Mouse (Mus musculus): ENCODE measurements around the gene Rictor. TPM values are rescaled to one million over a fixed set of nuclear protein-coding genes. Genes with fewer than 3 reads are reported as not detected.

The Rictor gene
- polyA plus RNA-seq, 1 experiment from 2014 or later: 50.5 TPM

DNA sequence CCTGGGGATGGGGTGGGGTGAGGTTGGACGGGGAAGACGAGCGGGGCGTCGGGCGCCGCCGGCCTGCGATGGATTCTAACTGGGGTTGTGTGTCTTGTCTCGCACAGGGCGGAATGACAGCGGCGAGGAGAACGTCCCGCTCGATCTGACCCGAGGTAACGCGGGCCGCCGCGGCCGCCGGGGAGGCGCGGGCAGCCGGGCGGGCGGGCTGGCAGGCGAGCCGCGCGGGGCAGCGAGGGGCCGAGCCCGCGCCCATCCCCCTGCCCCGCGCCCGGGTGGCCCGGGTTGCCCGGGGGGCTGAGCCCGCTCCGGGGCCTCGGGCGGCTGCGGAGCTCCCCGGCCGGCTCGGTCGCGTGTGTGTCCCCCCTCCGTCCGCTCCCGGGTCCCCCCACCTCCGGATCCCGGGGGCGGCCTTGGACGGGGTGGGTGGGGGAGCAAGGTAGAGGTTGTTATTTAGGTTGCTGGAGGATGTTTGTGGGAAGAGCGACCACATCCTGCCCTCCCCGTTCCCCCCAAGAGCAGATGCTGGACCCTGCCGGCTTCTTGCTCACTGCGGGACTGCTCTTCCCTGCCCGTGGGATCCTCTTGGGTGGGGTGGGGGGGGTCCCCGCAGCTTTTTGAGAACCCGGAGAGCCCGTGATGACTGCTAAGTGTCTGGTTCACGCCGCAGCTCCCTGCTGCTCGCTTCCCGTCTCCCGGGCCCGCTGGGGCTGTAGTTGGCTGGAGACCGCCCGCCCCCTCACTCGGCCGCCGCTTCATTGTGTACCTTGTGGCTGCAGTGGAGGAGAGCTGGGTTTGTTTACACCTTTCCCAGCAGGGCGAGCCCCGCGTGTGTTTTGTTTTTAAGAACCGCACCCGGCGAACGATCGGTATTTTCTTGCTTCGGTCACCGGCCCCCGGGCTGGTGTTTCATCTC is 605 bp downstream of the Rictor start:
- peak; percentile 85 for ATAC-seq
- H3K9me3 ChIP-seq (ENCODE audit: control insufficient read depth, low read length): no peaks in the 10 kb centered on the region
- WGBS: under 1% methylated on average over 50 of the region's 89 CpGs
- H3K9ac ChIP-seq (ENCODE audit: low read depth, low read length): peak overlapping the region; percentile 94
- no peaks in the 10 kb centered on the region for H3K36me3 ChIP-seq (ENCODE audit: control insufficient read depth, insufficient read depth, low read length)
- H3K4me1 ChIP-seq (ENCODE audit: control insufficient read depth, insufficient read depth, low read depth, low read length): peaks cover 14% of the 10 kb centered on the region
- H3K4me3 ChIP-seq (ENCODE audit: low read length): peak overlapping the region; percentile 61
- peak overlapping the region; percentile 92 for H3K4me2 ChIP-seq (ENCODE audit: low read length)
- no peaks in the 10 kb centered on the region for H3K27me3 ChIP-seq (replicated peaks; ENCODE audit: control insufficient read depth, insufficient read depth, low read length)
- peak overlapping the region; percentile 95 for H3K27ac ChIP-seq (ENCODE audit: low read depth, low read length)

DNA sequence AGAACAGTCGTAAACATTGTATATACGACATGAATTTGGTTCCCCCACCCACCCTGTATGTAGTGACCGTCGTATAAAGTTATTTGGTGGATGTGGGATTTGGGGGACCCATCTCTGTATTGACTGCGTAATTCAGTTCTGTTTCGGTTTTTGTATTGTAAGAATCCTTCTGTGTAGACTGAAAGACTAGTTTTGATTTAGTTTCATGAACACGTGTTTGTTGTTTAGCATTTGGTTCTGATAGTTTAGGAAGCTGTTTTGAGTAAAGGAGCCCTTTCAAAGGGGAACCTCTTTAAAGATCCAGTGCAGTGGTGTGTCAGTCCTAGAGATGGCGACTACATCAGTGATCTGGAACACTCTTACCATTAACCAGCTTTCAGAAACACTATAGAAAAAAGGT is 1.4 kb downstream of the Rictor start:
- Histone ChIP-seq H3K4me1 (ENCODE audit: control insufficient read depth, insufficient read depth, low read depth, low read length) (peaks cover 14% of the 10 kb centered on the region), H3K27me3 (replicated peaks; ENCODE audit: control insufficient read depth, insufficient read depth, low read length) (no peaks in the 10 kb centered on the region), H3K36me3 (ENCODE audit: control insufficient read depth, insufficient read depth, low read length) (no peaks in the 10 kb centered on the region), H3K4me2 (ENCODE audit: low read length) (peak overlapping the region; percentile 92), H3K9me3 (ENCODE audit: control insufficient read depth, low read length) (no peaks in the 10 kb centered on the region), H3K9ac (ENCODE audit: low read depth, low read length) (peak overlapping the region; percentile 94), H3K4me3 (ENCODE audit: low read length) (peak overlapping the region; percentile 61), H3K27ac (ENCODE audit: low read depth, low read length) (no peak overlapping the region; the same call in 1 of the 2 replicates)
- WGBS: 19% methylated on average over 8 of the region's 8 CpGs
- no peak for ATAC-seq

DNA sequence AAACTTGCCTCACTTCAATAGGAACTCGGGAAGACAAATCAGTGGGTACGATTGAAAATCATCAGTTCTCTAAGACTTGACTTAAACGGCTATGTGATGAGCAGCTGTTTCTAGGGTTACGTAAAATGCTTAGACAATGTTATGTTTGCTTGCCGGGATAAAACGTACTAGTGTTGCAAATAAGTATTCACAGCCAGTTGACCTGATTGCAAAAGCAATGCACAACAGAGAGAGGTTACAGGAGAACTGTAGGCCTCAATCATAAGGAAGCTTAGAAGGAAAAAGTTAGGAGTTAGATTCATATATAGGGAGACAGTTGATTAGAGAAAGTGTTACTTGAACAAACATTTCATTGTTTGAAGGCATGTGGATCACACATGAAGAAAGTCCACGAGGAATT is 2.2 kb downstream of the Rictor start:
- H3K27me3 ChIP-seq (replicated peaks; ENCODE audit: control insufficient read depth, insufficient read depth, low read length): no peaks in the 10 kb centered on the region
- H3K4me3 ChIP-seq (ENCODE audit: low read length): no peak overlapping the region
- no peak overlapping the region for H3K27ac ChIP-seq (ENCODE audit: low read depth, low read length)
- H3K36me3 ChIP-seq (ENCODE audit: control insufficient read depth, insufficient read depth, low read length): no peaks in the 10 kb centered on the region
- no peak overlapping the region for H3K9ac ChIP-seq (ENCODE audit: low read depth, low read length)
- 69% methylated on average over 7 of the region's 7 CpGs for WGBS
- no peaks in the 10 kb centered on the region for H3K9me3 ChIP-seq (ENCODE audit: control insufficient read depth, low read length)
- peaks cover 16% of the 10 kb centered on the region for H3K4me1 ChIP-seq (ENCODE audit: control insufficient read depth, insufficient read depth, low read depth, low read length)
- no peak for ATAC-seq
- H3K4me2 ChIP-seq (ENCODE audit: low read length): peak overlapping the region; percentile 92

DNA sequence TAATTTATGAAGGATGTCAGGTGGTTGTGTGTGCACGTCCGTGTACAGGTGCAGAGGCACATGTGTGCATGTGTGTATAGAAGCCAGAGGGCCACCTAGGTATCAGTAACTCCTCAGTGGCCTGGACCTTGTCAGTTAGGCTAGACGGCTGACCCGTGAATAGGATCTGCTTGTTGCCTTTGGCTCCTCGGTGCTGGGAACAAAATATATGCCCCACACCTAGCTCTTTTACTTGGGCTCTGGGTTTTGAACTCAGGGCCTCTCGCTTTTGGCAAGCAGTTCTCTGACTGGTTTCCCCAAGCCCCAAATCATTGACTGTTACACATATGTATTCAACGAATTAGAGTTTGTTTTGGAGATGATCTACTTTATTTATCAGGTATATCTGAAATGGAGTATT is 3.0 kb downstream of the Rictor start:
- Histone ChIP-seq H3K4me1 (ENCODE audit: control insufficient read depth, insufficient read depth, low read depth, low read length) (peaks cover 16% of the 10 kb centered on the region), H3K36me3 (ENCODE audit: control insufficient read depth, insufficient read depth, low read length) (no peaks in the 10 kb centered on the region), H3K4me3 (ENCODE audit: low read length) (no peak overlapping the region), H3K9me3 (ENCODE audit: control insufficient read depth, low read length) (no peaks in the 10 kb centered on the region), H3K4me2 (ENCODE audit: low read length) (no peak overlapping the region), H3K27ac (ENCODE audit: low read depth, low read length) (no peak overlapping the region), H3K27me3 (replicated peaks; ENCODE audit: control insufficient read depth, insufficient read depth, low read length) (no peaks in the 10 kb centered on the region), H3K9ac (ENCODE audit: low read depth, low read length) (no peak overlapping the region)
- ATAC-seq: no peak
- WGBS: 88% methylated on average over 7 of the region's 7 CpGs

DNA sequence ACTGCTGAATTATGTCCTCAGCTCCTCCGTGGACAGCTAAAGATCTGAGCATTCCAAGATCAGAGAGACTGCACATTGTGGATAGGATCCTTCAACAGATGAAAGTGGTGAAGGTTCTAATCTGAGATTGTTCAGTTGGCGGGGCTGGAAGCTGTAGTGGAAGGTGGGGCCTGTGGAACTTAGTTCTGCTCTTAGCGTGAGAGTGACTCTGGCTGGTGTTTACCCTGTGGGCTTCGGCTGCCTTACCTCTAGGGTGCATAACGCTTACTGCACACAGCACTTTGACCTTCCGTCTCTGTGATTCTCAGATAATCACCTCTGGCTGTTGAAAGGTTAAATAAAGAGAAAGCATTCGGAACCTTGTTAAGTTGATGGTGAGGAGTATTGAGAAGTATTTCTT is 6.6 kb downstream of the Rictor start:
- Histone ChIP-seq H3K36me3 (ENCODE audit: control insufficient read depth, insufficient read depth, low read length) (no peaks in the 10 kb centered on the region), H3K9ac (ENCODE audit: low read depth, low read length) (no peak overlapping the region), H3K4me3 (ENCODE audit: low read length) (no peak overlapping the region), H3K27me3 (replicated peaks; ENCODE audit: control insufficient read depth, insufficient read depth, low read length) (no peaks in the 10 kb centered on the region), H3K9me3 (ENCODE audit: control insufficient read depth, low read length) (no peaks in the 10 kb centered on the region), H3K27ac (ENCODE audit: low read depth, low read length) (no peak overlapping the region), H3K4me1 (ENCODE audit: control insufficient read depth, insufficient read depth, low read depth, low read length) (peaks cover 11% of the 10 kb centered on the region), H3K4me2 (ENCODE audit: low read length) (no peak overlapping the region)
- 74% methylated on average over 7 of the region's 7 CpGs for WGBS
- no peak for ATAC-seq

DNA sequence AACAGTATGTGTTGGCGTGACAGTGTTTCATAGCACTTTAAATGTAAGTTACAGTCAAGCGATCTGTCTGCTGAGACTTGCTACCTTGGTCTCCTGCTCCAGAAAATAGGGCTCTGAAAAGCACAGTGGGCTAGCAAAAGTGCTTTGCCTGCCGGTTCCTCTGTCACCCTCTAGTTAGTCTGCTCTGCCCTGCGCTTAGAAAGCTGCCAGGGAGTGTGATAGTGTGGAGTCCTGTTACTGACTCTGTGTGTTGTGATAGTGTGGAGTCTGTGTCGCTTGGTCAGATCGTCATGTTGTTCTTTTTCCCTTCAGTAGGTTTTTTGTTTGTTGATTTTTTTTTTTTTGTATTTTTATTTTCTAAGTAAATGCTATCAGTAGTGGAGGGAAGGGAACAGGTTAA is 7.1 kb downstream of the Rictor start:
- Histone ChIP-seq H3K4me1 (ENCODE audit: control insufficient read depth, insufficient read depth, low read depth, low read length) (peaks cover 7% of the 10 kb centered on the region), H3K27me3 (replicated peaks; ENCODE audit: control insufficient read depth, insufficient read depth, low read length) (no peaks in the 10 kb centered on the region), H3K36me3 (ENCODE audit: control insufficient read depth, insufficient read depth, low read length) (no peaks in the 10 kb centered on the region), H3K9ac (ENCODE audit: low read depth, low read length) (no peak overlapping the region), H3K9me3 (ENCODE audit: control insufficient read depth, low read length) (no peaks in the 10 kb centered on the region), H3K27ac (ENCODE audit: low read depth, low read length) (no peak overlapping the region), H3K4me3 (ENCODE audit: low read length) (no peak overlapping the region), H3K4me2 (ENCODE audit: low read length) (no peak overlapping the region)
- no peak for ATAC-seq
- WGBS: 77% methylated on average over 6 of the region's 6 CpGs

DNA sequence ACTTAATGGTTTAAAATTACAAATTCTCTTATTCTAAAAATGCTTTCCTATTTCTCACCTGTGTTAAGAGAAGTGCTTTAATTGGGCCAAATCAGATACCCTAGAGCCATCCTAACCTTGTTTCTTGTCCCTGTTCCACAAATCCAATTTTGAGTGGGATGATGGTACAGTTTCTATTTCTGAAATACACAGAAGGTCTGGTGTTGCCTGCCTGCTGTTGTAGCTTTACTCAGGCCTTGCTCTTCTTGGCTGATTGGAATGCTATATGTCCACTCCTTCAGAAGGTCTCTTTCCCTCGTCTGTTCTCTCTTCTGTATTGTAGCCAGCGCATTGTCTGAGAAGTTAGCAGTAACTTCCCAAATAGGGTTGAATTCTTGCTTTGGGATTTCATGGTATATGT is 13.2 kb downstream of the Rictor start:
- H3K36me3 ChIP-seq (ENCODE audit: control insufficient read depth, insufficient read depth, low read length): no peaks in the 10 kb centered on the region
- no peaks in the 10 kb centered on the region for H3K27me3 ChIP-seq (replicated peaks; ENCODE audit: control insufficient read depth, insufficient read depth, low read length)
- no peak overlapping the region for H3K27ac ChIP-seq (ENCODE audit: low read depth, low read length)
- no peak for ATAC-seq
- H3K4me2 ChIP-seq (ENCODE audit: low read length): no peak overlapping the region
- H3K4me1 ChIP-seq (ENCODE audit: control insufficient read depth, insufficient read depth, low read depth, low read length): no peaks in the 10 kb centered on the region; the same call in 1 of the 2 replicates
- 86% methylated on average over 2 of the region's 2 CpGs for WGBS
- H3K9me3 ChIP-seq (ENCODE audit: control insufficient read depth, low read length): no peaks in the 10 kb centered on the region
- no peak overlapping the region for H3K9ac ChIP-seq (ENCODE audit: low read depth, low read length)
- H3K4me3 ChIP-seq (ENCODE audit: low read length): no peak overlapping the region

DNA sequence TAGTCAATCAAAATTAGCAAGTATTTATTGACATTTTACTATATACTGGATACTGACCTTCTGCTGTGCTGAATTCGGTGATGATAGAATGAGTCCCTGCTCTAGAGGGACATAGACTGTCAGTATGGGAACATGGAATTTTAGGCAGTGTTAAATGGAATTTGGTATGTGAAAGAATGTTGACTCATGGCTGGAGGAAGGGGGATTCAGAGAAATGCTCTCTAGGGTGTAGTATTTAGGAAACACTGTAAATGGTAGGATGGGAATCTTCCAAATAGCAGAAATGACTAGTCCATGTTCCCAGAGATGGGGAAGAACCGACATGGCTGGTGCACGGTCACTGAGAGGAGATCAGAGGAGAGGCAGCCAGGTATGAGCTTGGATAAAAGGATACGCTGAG is 13.6 kb downstream of the Rictor start:
- H3K27ac ChIP-seq (ENCODE audit: low read depth, low read length): no peak overlapping the region; the same call in 1 of the 2 replicates
- H3K9ac ChIP-seq (ENCODE audit: low read depth, low read length): no peak overlapping the region
- H3K4me3 ChIP-seq (ENCODE audit: low read length): no peak overlapping the region
- H3K27me3 ChIP-seq (replicated peaks; ENCODE audit: control insufficient read depth, insufficient read depth, low read length): no peaks in the 10 kb centered on the region
- WGBS: 88% methylated on average over 4 of the region's 4 CpGs
- H3K4me2 ChIP-seq (ENCODE audit: low read length): no peak overlapping the region
- no peaks in the 10 kb centered on the region for H3K36me3 ChIP-seq (ENCODE audit: control insufficient read depth, insufficient read depth, low read length)
- ATAC-seq: no peak
- H3K9me3 ChIP-seq (ENCODE audit: control insufficient read depth, low read length): no peaks in the 10 kb centered on the region
- no peaks in the 10 kb centered on the region; the same call in 1 of the 2 replicates for H3K4me1 ChIP-seq (ENCODE audit: control insufficient read depth, insufficient read depth, low read depth, low read length)

DNA sequence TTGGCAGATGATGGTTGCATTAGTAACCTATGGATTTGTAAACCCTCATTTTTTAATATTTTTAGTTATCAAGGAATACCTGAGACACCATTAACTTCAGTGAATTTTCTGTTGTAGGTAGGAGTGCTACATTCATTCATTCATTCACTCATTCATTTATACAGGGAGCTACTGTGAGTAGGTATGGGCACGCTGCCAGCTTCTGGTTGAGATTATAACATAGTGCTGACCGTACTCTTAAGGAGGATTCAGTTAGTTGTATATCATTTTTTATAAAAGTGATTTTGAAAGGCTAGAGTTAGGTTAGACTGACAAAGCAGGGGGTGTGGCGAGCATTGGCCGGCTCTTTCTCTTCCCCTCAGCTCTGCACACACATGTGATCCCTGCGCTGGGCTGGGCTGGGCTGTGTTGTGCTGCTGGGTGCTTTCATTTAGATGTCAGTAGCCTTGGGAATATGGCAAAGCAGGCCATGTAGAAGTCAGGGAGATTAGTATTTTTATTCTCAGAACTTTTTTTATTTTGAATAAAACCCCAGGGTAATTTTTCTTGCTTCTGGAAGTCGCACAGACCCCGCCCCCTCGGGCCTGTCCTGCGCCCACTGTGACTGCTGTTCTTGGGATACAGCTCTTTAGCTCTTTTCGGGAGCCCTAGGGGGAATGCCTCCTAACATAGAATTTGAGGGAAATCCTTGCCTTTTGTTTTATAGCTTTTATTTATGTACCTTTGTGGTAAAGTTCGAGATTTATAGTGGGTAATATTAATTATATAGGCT is 14.4 kb downstream of the Rictor start:
- Histone ChIP-seq H3K4me2 (ENCODE audit: low read length) (no peak overlapping the region), H3K36me3 (ENCODE audit: control insufficient read depth, insufficient read depth, low read length) (no peaks in the 10 kb centered on the region), H3K27ac (ENCODE audit: low read depth, low read length) (no peak overlapping the region; the same call in 1 of the 2 replicates), H3K27me3 (replicated peaks; ENCODE audit: control insufficient read depth, insufficient read depth, low read length) (no peaks in the 10 kb centered on the region), H3K9me3 (ENCODE audit: control insufficient read depth, low read length) (no peaks in the 10 kb centered on the region), H3K4me3 (ENCODE audit: low read length) (no peak overlapping the region), H3K4me1 (ENCODE audit: control insufficient read depth, insufficient read depth, low read depth, low read length) (no peaks in the 10 kb centered on the region; the same call in 1 of the 2 replicates), H3K9ac (ENCODE audit: low read depth, low read length) (no peak overlapping the region)
- no peak for ATAC-seq
- WGBS: 89% methylated on average over 11 of the region's 11 CpGs

All from hindbrain, embryonic 16.5 days (tissue).